Mouse (Mus musculus): ENCODE results near the gene Litaf. TPM values are rescaled to one million over a fixed set of nuclear protein-coding genes. Genes with fewer than 3 reads are reported as not detected.

Gene Litaf
- polyA plus RNA-seq, 1 experiment from 2014 or later: 106 TPM

GRCm38 (mm10) chr16:10993032-10993744 is 72.8 kb downstream of the Litaf start:
- peaks cover 28% of the 10 kb centered on the region for H3K36me3 ChIP-seq
- no peaks in the 10 kb centered on the region for H3K27me3 ChIP-seq (ENCODE audit: low read depth, poor library complexity, severe bottlenecking)
- peak overlapping the region; percentile 88 for H3K4me3 ChIP-seq
- peaks cover 24% of the 10 kb centered on the region for H3K9me3 ChIP-seq (replicated peaks)
- 9% methylated on average over 35 of the region's 35 CpGs for WGBS
- DNase-seq (ENCODE audit: low spot score): peak; percentile 95
- peak overlapping the region; percentile 92 for H3K27ac ChIP-seq (replicated peaks)
- H3K4me1 ChIP-seq: peaks cover 20% of the 10 kb centered on the region

- under 1% methylated on average over 52 of the region's 52 CpGs for WGBS
- Histone ChIP-seq H3K4me1 (peaks cover 20% of the 10 kb centered on the region), H3K27ac (replicated peaks) (peak overlapping the region; percentile 92), H3K27me3 (ENCODE audit: low read depth, poor library complexity, severe bottlenecking) (no peaks in the 10 kb centered on the region), H3K4me3 (peak overlapping the region; percentile 88), H3K9me3 (replicated peaks) (peaks cover 24% of the 10 kb centered on the region), H3K36me3 (peaks cover 28% of the 10 kb centered on the region)
- DNase-seq (ENCODE audit: low spot score): peak; percentile 62
These were observed 73.6 kb downstream of the Litaf start for GRCm38 (mm10) chr16:10992090-10993031.

GRCm38 (mm10) chr16:10991737-10992089 is 74.2 kb downstream of the Litaf start:
- peaks cover 28% of the 10 kb centered on the region for H3K36me3 ChIP-seq
- H3K27ac ChIP-seq (replicated peaks): peak overlapping the region; percentile 92
- H3K9me3 ChIP-seq (replicated peaks): peaks cover 24% of the 10 kb centered on the region
- H3K4me1 ChIP-seq: peaks cover 20% of the 10 kb centered on the region
- H3K27me3 ChIP-seq (ENCODE audit: low read depth, poor library complexity, severe bottlenecking): no peaks in the 10 kb centered on the region
- no peak for DNase-seq (ENCODE audit: low spot score)
- WGBS: 62% methylated on average over 5 of the region's 5 CpGs
- peak overlapping the region; percentile 88 for H3K4me3 ChIP-seq

- DNase-seq (ENCODE audit: low spot score): no peak
- Histone ChIP-seq H3K27ac (replicated peaks) (no peak overlapping the region), H3K4me1 (peaks cover 20% of the 10 kb centered on the region), H3K36me3 (peaks cover 28% of the 10 kb centered on the region), H3K4me3 (0 out of 2 replicates have a peak overlapping the region, but pooled peaks have one; percentile 88), H3K9me3 (replicated peaks) (peaks cover 24% of the 10 kb centered on the region), H3K27me3 (ENCODE audit: low read depth, poor library complexity, severe bottlenecking) (no peaks in the 10 kb centered on the region)
- WGBS: 95% methylated on average over 4 of the region's 4 CpGs
These were observed 75.2 kb downstream of the Litaf start for GRCm38 (mm10) chr16:10990763-10991162.

- WGBS: 90% methylated on average over 4 of the region's 4 CpGs
- no peak overlapping the region for H3K4me3 ChIP-seq
- H3K9me3 ChIP-seq (replicated peaks): peaks cover 24% of the 10 kb centered on the region
- H3K36me3 ChIP-seq: peaks cover 28% of the 10 kb centered on the region
- no peaks in the 10 kb centered on the region for H3K27me3 ChIP-seq (ENCODE audit: low read depth, poor library complexity, severe bottlenecking)
- no peak for DNase-seq (ENCODE audit: low spot score)
- no peak overlapping the region for H3K27ac ChIP-seq (replicated peaks)
- peaks cover 20% of the 10 kb centered on the region for H3K4me1 ChIP-seq
These were observed 76.1 kb downstream of the Litaf start for GRCm38 (mm10) chr16:10989896-10990295.

GRCm38 (mm10) chr16:10989361-10989760 is 76.6 kb downstream of the Litaf start:
- Histone ChIP-seq H3K36me3 (peaks cover 28% of the 10 kb centered on the region), H3K9me3 (replicated peaks) (peaks cover 24% of the 10 kb centered on the region), H3K4me3 (no peak overlapping the region), H3K27me3 (ENCODE audit: low read depth, poor library complexity, severe bottlenecking) (no peaks in the 10 kb centered on the region), H3K4me1 (peaks cover 20% of the 10 kb centered on the region), H3K27ac (replicated peaks) (no peak overlapping the region)
- 97% methylated on average over 6 of the region's 6 CpGs for WGBS
- DNase-seq (ENCODE audit: low spot score): no peak

- H3K36me3 ChIP-seq: peaks cover 28% of the 10 kb centered on the region
- H3K4me1 ChIP-seq: peaks cover 14% of the 10 kb centered on the region
- DNase-seq (ENCODE audit: low spot score): no peak
- H3K4me3 ChIP-seq: no peak overlapping the region
- H3K9me3 ChIP-seq (replicated peaks): peaks cover 24% of the 10 kb centered on the region
- H3K27me3 ChIP-seq (ENCODE audit: low read depth, poor library complexity, severe bottlenecking): no peaks in the 10 kb centered on the region
- no peak overlapping the region for H3K27ac ChIP-seq (replicated peaks)
- 88% methylated on average over 9 of the region's 9 CpGs for WGBS
These were observed 77.7 kb downstream of the Litaf start for GRCm38 (mm10) chr16:10988261-10988660.

GRCm38 (mm10) chr16:10984534-10984933 is 81.4 kb downstream of the Litaf start:
- H3K9me3 ChIP-seq (replicated peaks): peaks cover 3% of the 10 kb centered on the region; the same call in 1 of the 2 replicates
- WGBS: 86% methylated on average over 5 of the region's 5 CpGs
- H3K4me3 ChIP-seq: no peak overlapping the region
- H3K36me3 ChIP-seq: peaks cover 14% of the 10 kb centered on the region
- peaks cover 21% of the 10 kb centered on the region for H3K4me1 ChIP-seq
- no peaks in the 10 kb centered on the region for H3K27me3 ChIP-seq (ENCODE audit: low read depth, poor library complexity, severe bottlenecking)
- no peak overlapping the region for H3K27ac ChIP-seq (replicated peaks)
- DNase-seq (ENCODE audit: low spot score): no peak

- H3K9me3 ChIP-seq (replicated peaks): no peaks in the 10 kb centered on the region
- H3K4me1 ChIP-seq: peaks cover 31% of the 10 kb centered on the region
- H3K27me3 ChIP-seq (ENCODE audit: low read depth, poor library complexity, severe bottlenecking): no peaks in the 10 kb centered on the region
- H3K36me3 ChIP-seq: peaks cover 17% of the 10 kb centered on the region
- no peak for DNase-seq (ENCODE audit: low spot score)
- H3K4me3 ChIP-seq: no peak overlapping the region
- WGBS: 77% methylated on average over 7 of the region's 7 CpGs
- no peak overlapping the region for H3K27ac ChIP-seq (replicated peaks)
These were observed 84.4 kb downstream of the Litaf start for GRCm38 (mm10) chr16:10981493-10982070.

- WGBS: 79% methylated on average over 11 of the region's 11 CpGs
- H3K4me1 ChIP-seq: peaks cover 53% of the 10 kb centered on the region
- H3K9me3 ChIP-seq (replicated peaks): no peaks in the 10 kb centered on the region
- no peak overlapping the region for H3K4me3 ChIP-seq
- H3K36me3 ChIP-seq: peaks cover 24% of the 10 kb centered on the region
- DNase-seq (ENCODE audit: low spot score): no peak
- 0 out of 2 replicates have a peak overlapping the region, but pooled peaks have one; percentile 0 for H3K27ac ChIP-seq (replicated peaks)
- H3K27me3 ChIP-seq (ENCODE audit: low read depth, poor library complexity, severe bottlenecking): no peaks in the 10 kb centered on the region
These were observed 86.7 kb downstream of the Litaf start for GRCm38 (mm10) chr16:10979064-10979803.

GRCm38 (mm10) chr16:10977877-10978276 is 88.1 kb downstream of the Litaf start:
- Histone ChIP-seq H3K4me1 (peaks cover 64% of the 10 kb centered on the region), H3K4me3 (no peak overlapping the region), H3K9me3 (replicated peaks) (no peaks in the 10 kb centered on the region), H3K27me3 (ENCODE audit: low read depth, poor library complexity, severe bottlenecking) (no peaks in the 10 kb centered on the region), H3K36me3 (peaks cover 21% of the 10 kb centered on the region), H3K27ac (replicated peaks) (no peak overlapping the region)
- WGBS: 94% methylated on average over 9 of the region's 9 CpGs
- DNase-seq (ENCODE audit: low spot score): no peak

- H3K36me3 ChIP-seq: peaks cover 21% of the 10 kb centered on the region
- H3K27ac ChIP-seq (replicated peaks): peak overlapping the region; percentile 59
- peaks cover 57% of the 10 kb centered on the region for H3K4me1 ChIP-seq
- H3K4me3 ChIP-seq: no peak overlapping the region
- no peak for DNase-seq (ENCODE audit: low spot score)
- no peaks in the 10 kb centered on the region for H3K9me3 ChIP-seq (replicated peaks)
- WGBS: 76% methylated on average over 11 of the region's 11 CpGs
- no peaks in the 10 kb centered on the region for H3K27me3 ChIP-seq (ENCODE audit: low read depth, poor library complexity, severe bottlenecking)
These were observed 89.7 kb downstream of the Litaf start for GRCm38 (mm10) chr16:10976202-10976631.

All from midbrain, embryonic 10.5 days (tissue).